Mouse (Mus musculus): ENCODE results near the gene Pofut2. TPM values are rescaled to one million over a fixed set of nuclear protein-coding genes. Genes with fewer than 3 reads are reported as not detected.
"Not testable (repeated sequence)": the region's sequence is repeated elsewhere in the genome, so short reads cannot be mapped to it uniquely, and the experiment has no call there.

Gene Pofut2
- total RNA-seq, 2 experiments from 2014 or later = 12.0 to 15.8 TPM

GRCm38 (mm10) chr10:77260166-77260875 is 1.3 kb downstream of the Pofut2 start:
- ATAC-seq (replicated peaks; ENCODE audit: poor library complexity) = no peak

DNA sequence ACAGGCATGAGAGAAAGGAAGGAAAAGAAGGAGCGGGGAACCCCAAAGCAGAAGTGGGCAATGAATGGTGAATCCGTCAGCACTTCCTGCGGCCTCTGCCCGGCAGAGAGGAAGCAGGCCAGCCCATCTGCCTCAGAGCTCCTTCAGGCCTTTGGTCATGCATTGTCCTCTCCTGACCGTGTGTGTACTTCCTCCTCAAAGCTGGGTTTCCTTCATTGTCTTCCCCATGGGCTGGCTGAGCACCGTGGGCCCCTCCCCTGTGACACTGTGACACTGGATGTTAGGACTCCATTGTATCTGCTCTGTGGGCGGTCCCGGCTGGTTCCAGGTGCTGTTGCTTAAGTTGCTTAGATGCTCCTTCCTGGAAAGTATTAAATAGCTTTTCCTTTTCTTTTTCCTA is 7.3 kb downstream of the Pofut2 start:
- ATAC-seq (replicated peaks; ENCODE audit: poor library complexity) = peak; percentile 89

- ATAC-seq (replicated peaks; ENCODE audit: poor library complexity) = no peak
These were observed 8.0 kb downstream of the Pofut2 start for GRCm38 (mm10) chr10:77267027-77267426.

DNA sequence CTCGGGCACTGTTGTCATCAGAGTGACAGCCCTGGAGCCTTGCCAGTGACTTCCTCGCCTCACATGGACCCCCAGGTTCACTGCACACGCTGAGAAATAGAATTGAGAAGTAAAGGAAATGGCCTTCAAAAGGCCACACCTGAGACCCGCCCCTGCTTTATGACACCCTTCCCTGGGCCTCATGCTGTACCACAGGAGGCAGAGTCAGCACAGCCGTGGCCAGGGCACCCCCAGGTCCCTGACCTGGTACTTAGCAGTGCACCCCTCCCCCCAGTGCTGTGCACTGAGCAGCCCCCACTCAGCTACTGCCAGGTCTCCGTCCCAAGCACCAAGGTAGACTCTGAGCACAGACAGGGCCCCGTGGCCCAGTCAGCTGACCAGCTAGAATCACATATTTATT is 10.1 kb downstream of the Pofut2 start:
- ATAC-seq (replicated peaks; ENCODE audit: poor library complexity) = no peak

DNA sequence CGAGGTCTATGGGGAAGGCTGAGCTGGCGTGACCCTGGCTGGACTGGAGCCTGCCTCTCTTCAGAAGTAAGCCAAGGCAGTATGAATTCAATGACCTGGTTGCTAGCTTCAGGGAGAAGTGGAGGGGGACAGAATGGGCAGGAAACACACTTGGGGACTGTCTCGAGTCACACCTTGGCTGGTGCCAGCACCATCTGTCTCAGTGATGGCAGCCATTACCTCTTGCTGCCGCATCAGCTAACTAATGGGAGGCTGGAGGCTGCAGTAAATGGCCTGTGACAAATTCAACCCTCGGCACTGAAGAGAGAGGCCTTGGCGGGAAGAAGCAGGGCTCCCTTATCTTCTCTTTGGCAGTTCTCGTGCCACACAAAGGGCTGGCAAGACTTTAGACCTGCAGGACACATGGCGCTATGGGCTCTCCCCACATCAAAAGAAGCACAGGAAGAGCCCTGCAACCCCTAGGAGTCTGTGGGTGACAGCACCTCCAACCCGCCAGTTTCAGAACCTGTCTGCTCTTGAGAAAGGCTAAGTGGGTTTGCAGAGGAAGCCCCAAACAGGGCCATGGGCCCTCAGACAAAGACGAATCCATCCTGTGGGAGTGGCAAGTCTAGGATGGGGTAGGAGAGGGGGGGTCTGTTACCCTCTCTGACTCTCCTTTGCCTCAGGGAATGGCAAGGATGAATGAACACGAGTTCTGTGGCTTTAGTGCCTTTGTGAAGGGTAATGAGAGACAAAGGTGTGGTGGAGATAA is 14.1 kb downstream of the Pofut2 start:
- peak; percentile 20; the same call in 1 of the 2 replicates for ATAC-seq (replicated peaks; ENCODE audit: poor library complexity)

- ATAC-seq (replicated peaks; ENCODE audit: poor library complexity) = no peak
These were observed 14.8 kb downstream of the Pofut2 start for GRCm38 (mm10) chr10:77273798-77274197.

- not testable (repeated sequence) for ATAC-seq (replicated peaks; ENCODE audit: poor library complexity)
These were observed 23.1 kb downstream of the Pofut2 start for GRCm38 (mm10) chr10:77282085-77282484.

DNA sequence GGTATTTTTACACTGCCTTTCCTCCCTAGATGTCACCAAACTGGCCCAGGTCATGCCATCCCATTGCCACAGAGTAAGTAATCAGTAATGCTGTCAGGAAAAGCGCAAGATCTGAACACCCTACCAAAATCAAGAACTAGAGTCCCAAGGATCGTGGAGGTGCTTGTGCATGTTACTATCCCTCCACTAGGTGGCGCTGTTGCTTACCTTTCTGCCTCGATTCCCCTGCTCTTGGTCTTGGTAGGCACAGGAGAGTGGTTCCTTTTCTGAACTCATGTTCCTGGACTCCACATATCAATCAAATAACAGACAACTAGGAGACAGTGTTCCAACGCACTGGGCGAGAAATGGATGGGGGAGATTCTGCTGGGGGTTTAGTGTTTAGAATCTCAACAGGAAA is 23.8 kb downstream of the Pofut2 start:
- peak; percentile 98 for ATAC-seq (replicated peaks; ENCODE audit: poor library complexity)

DNA sequence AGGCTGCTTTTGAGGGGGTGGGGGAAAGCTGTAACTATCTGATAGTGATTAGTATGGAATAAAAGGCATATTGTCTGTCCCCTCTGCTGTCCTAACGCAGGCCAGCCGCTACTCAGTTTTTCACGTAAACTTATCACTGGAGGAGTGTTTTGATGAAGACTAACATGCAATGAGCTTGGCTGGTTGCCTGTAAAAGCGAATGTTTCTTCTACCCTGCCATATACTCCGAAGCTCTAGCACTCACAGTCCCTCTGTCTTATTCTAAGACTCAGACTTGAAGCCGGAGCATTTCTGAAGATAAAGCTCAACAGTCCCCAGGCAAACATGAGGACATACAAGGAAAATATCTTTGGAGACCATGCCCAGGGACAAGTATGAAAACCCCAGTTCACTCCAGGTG is 25.8 kb downstream of the Pofut2 start:
- no peak for ATAC-seq (replicated peaks; ENCODE audit: poor library complexity)

GRCm38 (mm10) chr10:77287626-77288025 is 28.6 kb downstream of the Pofut2 start:
- ATAC-seq (replicated peaks; ENCODE audit: poor library complexity) = no peak

GRCm38 (mm10) chr10:77288639-77289195 is 29.7 kb downstream of the Pofut2 start:
- no peak for ATAC-seq (replicated peaks; ENCODE audit: poor library complexity)

- no peak for ATAC-seq (replicated peaks; ENCODE audit: poor library complexity)
These were observed 30.5 kb downstream of the Pofut2 start for GRCm38 (mm10) chr10:77289559-77289958.

GRCm38 (mm10) chr10:77290624-77291366 is 31.8 kb downstream of the Pofut2 start:
- 0 out of 2 replicates have a peak, but pooled peaks have one; percentile 27 for ATAC-seq (replicated peaks; ENCODE audit: poor library complexity)

DNA sequence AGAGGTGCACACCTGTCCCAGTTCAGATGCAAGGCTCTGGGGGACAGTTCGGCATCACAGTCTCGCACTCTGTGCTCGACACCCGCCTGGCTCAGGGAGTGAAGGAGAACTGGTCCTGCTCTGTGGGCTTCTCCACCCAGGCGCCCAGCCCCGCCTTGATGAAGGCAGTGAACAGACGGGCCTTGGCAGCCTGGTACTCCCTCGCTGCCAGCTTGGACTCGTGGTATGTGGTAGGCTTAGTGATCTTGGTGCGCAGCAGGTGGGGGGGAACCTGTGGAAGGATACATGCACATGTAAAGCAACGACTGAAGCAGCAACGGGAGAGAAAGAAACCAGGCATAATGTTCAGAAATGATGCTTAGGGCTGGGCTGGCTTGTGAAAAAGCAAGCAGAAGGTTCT is 35.7 kb downstream of the Pofut2 start:
- no peak for ATAC-seq (replicated peaks; ENCODE audit: poor library complexity)

DNA sequence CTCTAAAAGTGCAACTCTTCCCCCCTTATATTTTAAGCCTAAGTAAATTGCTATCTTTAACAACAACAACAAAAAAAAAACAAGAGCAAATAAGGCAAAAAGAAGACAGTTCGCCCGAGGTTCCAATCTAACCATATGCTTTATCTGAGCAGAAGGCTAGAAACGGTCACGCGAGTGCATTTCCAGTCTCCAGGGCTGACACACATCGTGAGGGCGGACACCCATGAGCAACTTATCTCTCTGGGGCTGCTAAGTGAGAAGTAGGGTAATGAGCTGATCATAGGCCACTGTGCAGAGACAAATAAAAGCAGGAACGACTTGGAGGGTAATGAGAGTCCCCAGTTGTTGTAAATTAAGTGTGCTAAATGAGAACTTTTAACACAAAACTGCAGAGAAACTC is 39.6 kb downstream of the Pofut2 start:
- ATAC-seq (replicated peaks; ENCODE audit: poor library complexity) = peak; percentile 60

DNA sequence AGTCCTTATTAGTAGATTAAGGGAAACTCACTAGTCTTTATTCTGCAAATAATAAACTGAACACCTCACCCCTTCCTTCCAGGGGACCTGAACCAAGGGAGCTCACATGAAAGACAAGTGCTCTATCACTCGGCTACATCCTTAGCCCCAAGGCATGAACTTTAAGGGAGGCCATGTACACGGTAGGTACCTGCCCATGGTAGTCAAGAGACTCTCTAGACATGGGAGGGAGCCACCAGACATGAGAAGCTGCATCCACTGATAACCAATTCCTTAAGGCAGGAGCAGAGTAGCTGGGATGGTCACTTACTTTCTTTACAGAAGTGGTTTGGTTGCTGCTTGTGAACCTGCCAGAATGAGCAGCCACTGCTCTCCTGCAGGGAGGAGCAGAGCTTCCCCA is 40.2 kb downstream of the Pofut2 start:
- ATAC-seq (replicated peaks; ENCODE audit: poor library complexity) = no peak

- ATAC-seq (replicated peaks; ENCODE audit: poor library complexity) = peak; percentile 24
These were observed 41.4 kb downstream of the Pofut2 start for GRCm38 (mm10) chr10:77300237-77300933.

- peak; percentile 86 for ATAC-seq (replicated peaks; ENCODE audit: poor library complexity)
These were observed 41.9 kb downstream of the Pofut2 start for GRCm38 (mm10) chr10:77300934-77301297.

DNA sequence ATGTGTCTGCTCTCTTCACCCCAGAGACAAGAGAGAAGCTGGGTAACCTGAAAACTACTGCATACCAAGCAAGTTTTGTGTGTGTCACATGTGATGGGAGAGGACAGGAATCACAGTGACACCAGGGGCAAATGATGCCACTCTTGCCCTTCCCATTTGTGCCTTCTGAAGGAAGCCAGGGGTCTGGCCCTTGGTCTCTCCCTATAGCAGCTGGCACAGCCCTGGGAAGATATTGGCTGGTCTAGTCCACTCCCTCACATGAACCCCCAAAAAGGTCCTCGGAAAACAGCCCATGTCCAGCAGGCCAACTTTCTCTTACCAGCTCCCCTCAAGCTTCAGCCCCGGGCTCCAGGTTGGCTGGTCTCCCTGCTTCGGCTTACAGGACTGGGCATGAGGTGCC is 45.3 kb downstream of the Pofut2 start:
- no peak for ATAC-seq (replicated peaks; ENCODE audit: poor library complexity)

DNA sequence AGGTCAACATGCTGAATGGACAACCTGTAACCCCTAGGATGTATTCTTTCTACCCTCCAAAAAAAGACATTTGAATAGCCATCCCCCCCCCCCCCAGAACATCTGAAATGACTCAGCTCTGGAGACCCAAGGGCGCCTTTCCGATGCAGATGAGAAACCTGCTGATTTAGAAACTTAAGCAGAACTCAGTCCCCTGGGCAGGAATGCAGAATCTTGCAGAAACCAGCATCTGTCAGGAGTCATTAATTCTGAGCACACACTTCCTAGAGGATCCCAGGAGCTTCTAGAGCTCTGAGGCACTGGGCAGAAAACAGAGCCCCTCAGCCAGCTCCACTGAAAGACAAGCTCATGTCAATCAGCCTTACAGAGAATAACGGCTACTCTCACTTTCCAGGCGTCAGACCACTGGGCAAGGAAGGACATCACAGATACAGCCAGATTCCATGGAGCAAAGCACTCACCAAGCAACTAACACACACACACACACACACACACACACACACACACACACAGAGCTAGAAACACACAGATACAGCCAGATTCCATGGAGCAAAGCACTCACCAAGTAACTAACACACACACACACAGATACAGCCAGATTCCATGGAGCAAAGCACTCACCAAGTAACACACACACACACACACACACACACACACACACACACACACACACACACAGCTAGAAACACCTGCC is 46.0 kb downstream of the Pofut2 start:
- no peak for ATAC-seq (replicated peaks; ENCODE audit: poor library complexity)
